Mouse (Mus musculus) neutrophil, adult 83 days (primary cell): ENCODE results near the gene Fbxo36. TPM values are rescaled to one million over a fixed set of nuclear protein-coding genes. Genes with fewer than 3 reads are reported as not detected.

Experiments
- total RNA-seq, 2 experiments: library from RNA; stranded (reverse); gene quantifications; one replicate each; pipeline ENCODE4 v1.2.4; 2023

Fbxo36 gene
- total RNA-seq: 1 to 10 TPM in 1 of 2 experiments, under 1 TPM in 1; 0.39 to 1.1 TPM

GRCm38 (mm10) chr1:84839309-84840017 lies at the start of gene Fbxo36:
Gene Fbxo36, plus strand, starts transcription at chr1:84839841.

GRCm38 (mm10) chr1:84840018-84840664 lies 500 bp downstream of the Fbxo36 start, which contains the start of gene Trip12:
Gene Trip12, minus strand, starts transcription at chr1:84840516.

GRCm38 (mm10) chr1:84934503-84935333 lies 95.1 kb downstream of the Fbxo36 start, which contains the start of gene Slc16a14:
Gene Slc16a14, minus strand, starts transcription at chr1:84935134.

Other genes with a start within 250 kb of the Fbxo36 start
- under 1 TPM in 1 of 2 experiments, not detected in 1; 0.22 TPM for gene Dner, start 143.6 kb upstream of the Fbxo36 start, total RNA-seq
- 100 to 1,000 TPM; 210 to 219 TPM for gene Trip12, start 675 bp downstream of the Fbxo36 start, total RNA-seq
- gene Slc16a14, start 95.3 kb downstream of the Fbxo36 start, total RNA-seq: 1 to 10 TPM; 3.1 to 3.8 TPM